Mouse (Mus musculus) erythroblast, embryonic 14.5 days (primary cell): ENCODE data around the gene Zfp809.

Experiments
- GATA1 ChIP-seq: IDR thresholded peaks from 2 replicates; pipeline ENCODE4 v1.6.1; 2012; ENCODE audit warnings: low read length, inconsistent platforms, mixed read lengths
- TAL1 ChIP-seq: IDR thresholded peaks from 3 replicates; pipeline ENCODE4 v1.6.1; 2012; ENCODE audit warnings: low read length, inconsistent platforms, mixed read lengths

- TF ChIP-seq TAL1 (no peak), GATA1 (no peak)
Measured at GRCm38 (mm10) chr9:22229386-22230026, 4.0 kb downstream of the Zfp809 start.
